Mouse (Mus musculus): Measurements from ENCODE around the gene Zfp467. TPM values are rescaled to one million over a fixed set of nuclear protein-coding genes. Genes with fewer than 3 reads are reported as not detected.

Zfp467 gene
- total RNA-seq, 1 experiment from 2014 or later: 10.8 TPM

GRCm38 (mm10) chr6:48443592-48444309 is 1.9 kb downstream of the Zfp467 start:
- peak; percentile 77 for ATAC-seq (ENCODE audit: extremely low read depth, insufficient number of reproducible peaks, low FRiP score, poor library complexity, severe bottlenecking)

DNA sequence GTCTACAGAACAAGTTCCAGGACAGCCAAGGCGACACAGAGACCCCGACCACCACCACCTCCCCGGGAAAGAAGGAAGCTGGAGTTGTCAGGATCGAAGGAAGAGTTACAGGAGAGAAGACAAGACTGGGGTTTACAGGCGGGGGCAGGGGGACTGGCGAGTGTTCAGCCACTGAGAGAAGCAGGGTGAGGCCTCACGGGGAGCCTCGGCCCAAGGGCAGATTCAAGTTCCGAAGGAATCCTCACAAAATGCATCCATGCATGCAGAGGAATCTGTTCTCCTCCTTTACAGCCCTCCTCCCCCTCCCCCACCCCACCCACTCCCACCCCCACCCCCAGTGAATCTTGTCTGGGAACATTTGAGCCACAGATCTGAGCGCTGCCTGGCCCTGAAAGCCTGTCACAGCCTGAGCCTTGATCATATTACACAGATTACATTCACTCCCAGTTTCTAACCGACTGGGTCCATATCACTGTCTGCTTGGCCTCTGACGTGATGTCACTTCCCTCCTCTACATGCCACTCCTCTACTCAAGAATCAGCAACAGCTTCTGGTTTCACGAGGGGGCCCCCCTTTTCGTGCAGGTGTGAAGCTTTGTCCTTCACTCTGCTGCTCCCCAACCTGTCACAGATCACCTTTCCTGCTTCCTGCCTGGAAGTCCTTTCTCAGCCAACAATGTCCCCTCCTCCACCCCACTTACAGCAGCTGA is 5.2 kb downstream of the Zfp467 start:
- ATAC-seq (ENCODE audit: extremely low read depth, insufficient number of reproducible peaks, low FRiP score, poor library complexity, severe bottlenecking): no peak

GRCm38 (mm10) chr6:48439654-48440053 is 6.0 kb downstream of the Zfp467 start:
- ATAC-seq (ENCODE audit: extremely low read depth, insufficient number of reproducible peaks, low FRiP score, poor library complexity, severe bottlenecking): no peak

DNA sequence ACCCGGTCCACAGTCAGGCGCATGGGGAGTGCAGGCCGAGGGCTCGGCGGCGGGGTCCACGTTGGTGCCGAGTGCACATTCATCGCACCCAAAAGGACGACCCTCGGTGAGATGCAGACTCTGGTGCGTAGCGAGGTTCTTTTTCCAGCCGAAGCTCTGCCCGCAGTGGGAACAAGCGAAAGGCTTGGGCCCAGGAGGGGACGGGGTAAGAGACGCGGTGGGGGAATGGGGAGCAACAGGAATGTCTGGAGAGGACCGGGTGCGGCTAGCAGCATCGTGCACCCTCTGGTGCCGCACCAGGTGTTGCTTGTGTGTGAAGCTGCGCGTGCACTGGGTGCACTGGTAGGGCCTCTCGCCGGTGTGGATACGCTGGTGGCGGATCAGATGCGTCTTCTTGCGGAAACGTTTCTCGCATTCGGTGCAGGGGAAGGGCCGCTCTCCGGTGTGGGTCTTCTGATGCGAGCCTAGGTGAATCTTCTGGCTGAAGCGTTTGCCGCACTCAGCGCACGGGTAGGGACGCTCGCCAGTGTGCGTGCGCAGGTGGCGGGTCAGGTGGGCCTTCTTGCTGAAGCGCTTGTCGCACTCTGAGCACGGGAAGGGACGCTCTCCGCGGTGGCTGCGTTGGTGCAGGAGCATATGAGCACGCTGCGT is 7.0 kb downstream of the Zfp467 start:
- ATAC-seq (ENCODE audit: extremely low read depth, insufficient number of reproducible peaks, low FRiP score, poor library complexity, severe bottlenecking): no peak

DNA sequence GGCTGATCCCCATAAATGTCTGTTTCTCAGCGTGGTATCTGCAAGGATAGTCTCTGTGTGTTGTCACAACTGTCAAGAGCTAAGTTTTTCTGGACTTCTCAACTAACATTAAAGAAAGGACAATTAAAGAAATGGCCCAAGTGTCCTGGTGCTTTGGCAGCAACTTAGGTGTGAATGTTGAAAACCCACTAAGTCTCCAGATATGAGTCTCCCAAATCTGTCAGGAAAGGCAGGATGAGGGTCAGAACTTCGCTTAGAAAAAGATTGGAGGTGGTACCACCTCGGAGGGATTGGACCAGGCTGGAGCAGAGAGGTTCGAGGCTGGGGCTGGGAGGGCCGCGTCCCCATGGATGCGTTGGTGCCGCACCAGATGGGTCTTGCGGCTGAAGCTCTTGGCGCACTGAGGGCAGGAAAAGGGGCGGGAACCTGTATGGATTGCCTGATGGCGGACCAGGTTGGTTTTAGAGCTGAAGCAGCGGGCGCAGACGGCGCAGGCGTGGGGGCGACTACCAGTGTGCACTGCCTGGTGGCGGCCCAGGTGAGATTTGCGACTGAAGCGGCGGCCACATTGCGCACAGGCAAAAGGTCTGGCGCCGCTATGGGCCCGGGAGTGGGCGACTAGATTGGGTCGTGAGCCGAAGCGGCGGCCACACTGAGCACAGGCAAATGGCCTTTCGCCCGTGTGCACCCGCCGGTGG is 7.8 kb downstream of the Zfp467 start:
- ATAC-seq (ENCODE audit: extremely low read depth, insufficient number of reproducible peaks, low FRiP score, poor library complexity, severe bottlenecking): no peak

GRCm38 (mm10) chr6:48435706-48436349 is 9.8 kb downstream of the Zfp467 start:
- ATAC-seq (ENCODE audit: extremely low read depth, insufficient number of reproducible peaks, low FRiP score, poor library complexity, severe bottlenecking): no peak

- no peak for ATAC-seq (ENCODE audit: extremely low read depth, insufficient number of reproducible peaks, low FRiP score, poor library complexity, severe bottlenecking)
Measured at GRCm38 (mm10) chr6:48435111-48435510, 10.5 kb downstream of the Zfp467 start.

DNA sequence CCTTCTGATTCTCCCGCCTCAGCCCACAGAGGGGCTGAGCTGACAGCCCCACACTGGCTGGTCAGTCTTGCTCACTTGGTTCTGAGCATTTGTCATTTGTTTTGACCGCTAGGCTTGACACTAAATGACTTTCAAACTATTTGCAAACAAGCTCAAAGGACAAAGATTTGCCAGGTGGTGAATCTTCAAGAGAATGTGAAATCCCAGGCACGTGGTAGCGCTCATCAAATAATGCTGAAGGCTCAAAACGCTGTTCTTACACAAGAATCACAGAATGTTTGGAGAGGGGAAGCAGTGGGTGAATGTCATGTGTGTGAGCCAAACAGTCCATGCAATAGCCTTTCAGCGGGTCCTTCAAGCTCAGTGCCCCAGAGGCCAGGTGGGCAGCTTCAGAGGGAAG is 11.0 kb downstream of the Zfp467 start:
- ATAC-seq (ENCODE audit: extremely low read depth, insufficient number of reproducible peaks, low FRiP score, poor library complexity, severe bottlenecking): no peak

- no peak for ATAC-seq (ENCODE audit: extremely low read depth, insufficient number of reproducible peaks, low FRiP score, poor library complexity, severe bottlenecking)
Measured at GRCm38 (mm10) chr6:48432893-48433816, 12.5 kb downstream of the Zfp467 start.

DNA sequence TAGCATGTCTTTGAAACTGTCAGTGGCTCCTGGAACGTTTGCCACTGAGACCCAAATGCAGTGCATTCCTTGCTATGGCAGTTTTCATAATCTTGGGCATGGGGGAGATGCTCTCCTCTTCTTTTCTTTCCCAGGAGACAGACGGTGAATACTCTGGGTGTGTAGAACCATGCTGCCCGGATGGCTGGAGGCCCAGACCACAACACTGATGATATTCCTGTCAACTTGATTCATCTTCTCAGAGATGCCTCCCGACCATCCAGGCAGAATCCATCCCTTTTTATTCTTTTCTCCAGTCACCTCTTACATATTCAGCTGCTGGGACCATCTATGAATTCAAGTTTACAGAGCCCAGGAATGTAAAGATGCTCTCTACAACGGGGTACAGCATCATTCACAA is 14.9 kb downstream of the Zfp467 start:
- no peak for ATAC-seq (ENCODE audit: extremely low read depth, insufficient number of reproducible peaks, low FRiP score, poor library complexity, severe bottlenecking)

GRCm38 (mm10) chr6:48428769-48429557 is 16.7 kb downstream of the Zfp467 start:
- ATAC-seq (ENCODE audit: extremely low read depth, insufficient number of reproducible peaks, low FRiP score, poor library complexity, severe bottlenecking): no peak

DNA sequence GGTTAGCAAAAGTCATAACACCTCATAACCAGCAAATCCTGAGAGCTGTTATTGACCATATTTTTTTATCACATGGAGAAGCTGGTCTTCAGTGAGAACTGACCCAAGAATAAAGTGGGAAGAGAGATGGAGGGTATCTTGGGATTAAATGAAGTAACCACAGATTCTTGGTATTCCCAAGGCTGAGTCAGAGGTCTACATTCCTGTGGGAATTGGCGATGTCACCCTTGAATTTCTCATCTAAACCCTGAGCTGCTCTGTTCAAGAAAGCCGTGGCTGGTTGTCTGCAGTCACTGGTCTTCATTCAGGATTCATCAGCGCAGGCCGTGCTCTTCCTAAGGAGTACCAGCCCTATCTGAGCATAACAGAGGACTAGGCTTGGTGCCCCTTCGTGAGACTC is 18.7 kb downstream of the Zfp467 start:
- ATAC-seq (ENCODE audit: extremely low read depth, insufficient number of reproducible peaks, low FRiP score, poor library complexity, severe bottlenecking): no peak

- ATAC-seq (ENCODE audit: extremely low read depth, insufficient number of reproducible peaks, low FRiP score, poor library complexity, severe bottlenecking): no peak
Measured at GRCm38 (mm10) chr6:48424074-48424473, 21.6 kb downstream of the Zfp467 start.

DNA sequence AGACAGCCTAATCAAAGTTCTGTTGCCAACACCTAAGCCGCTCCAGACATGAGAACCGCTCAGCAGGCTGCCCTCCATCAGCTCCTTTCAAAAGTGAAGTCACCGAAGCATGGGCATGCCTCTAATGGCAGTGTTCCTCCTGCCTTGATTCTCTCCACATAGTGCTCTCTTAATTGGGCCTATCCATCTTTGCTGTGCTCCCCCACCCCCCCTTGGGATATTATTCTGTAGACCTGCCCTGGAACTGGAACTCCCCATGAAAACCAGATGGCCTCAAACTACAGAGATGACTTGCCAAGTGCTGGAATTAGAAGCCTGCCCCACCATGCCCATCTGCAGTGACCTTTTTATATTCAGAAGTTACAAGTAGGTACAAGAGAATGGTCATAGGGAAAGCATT is 22.3 kb downstream of the Zfp467 start:
- ATAC-seq (ENCODE audit: extremely low read depth, insufficient number of reproducible peaks, low FRiP score, poor library complexity, severe bottlenecking): no peak

GRCm38 (mm10) chr6:48420647-48421046 is 25.0 kb downstream of the Zfp467 start:
- no peak for ATAC-seq (ENCODE audit: extremely low read depth, insufficient number of reproducible peaks, low FRiP score, poor library complexity, severe bottlenecking)

DNA sequence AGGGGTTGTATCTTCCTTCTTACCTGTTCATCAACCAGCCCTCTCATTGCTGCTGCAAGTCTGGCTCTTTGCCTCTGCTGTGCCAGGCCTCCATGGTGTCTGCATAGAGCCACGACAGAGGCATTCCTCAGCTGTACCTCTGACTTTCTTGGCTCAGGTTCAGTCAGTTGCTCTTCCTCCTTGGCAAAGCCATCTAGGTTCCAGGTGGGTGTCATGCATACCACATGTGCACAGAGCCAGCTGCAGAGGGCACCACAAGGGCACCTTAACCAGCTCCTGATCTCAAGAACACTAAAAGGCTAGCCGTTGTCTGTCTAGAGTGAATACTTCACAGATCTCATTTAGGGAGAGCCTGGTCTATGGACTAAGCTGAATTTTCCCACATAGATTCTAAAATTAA is 29.1 kb downstream of the Zfp467 start:
- no peak for ATAC-seq (ENCODE audit: extremely low read depth, insufficient number of reproducible peaks, low FRiP score, poor library complexity, severe bottlenecking)

DNA sequence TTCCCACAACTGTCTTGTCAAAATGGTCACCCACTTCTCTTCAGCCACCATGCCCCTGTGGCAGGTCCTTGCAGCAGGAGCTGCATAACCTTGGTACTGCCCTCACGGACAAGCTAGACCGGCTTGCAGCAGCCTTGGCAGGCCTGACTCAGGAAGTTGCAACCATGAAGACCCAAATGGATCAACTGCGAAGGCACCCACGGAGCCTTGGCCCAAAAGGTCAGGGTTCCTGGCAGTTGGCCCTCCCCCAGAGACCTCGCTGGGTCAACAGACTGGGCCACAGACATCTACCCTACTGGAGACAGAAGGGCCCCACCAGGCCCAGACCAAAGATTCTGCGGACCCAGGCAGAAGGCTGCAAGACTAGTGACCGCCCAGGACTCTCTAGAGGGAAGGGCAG is 30.0 kb downstream of the Zfp467 start:
- no peak for ATAC-seq (ENCODE audit: extremely low read depth, insufficient number of reproducible peaks, low FRiP score, poor library complexity, severe bottlenecking)
